Mouse (Mus musculus): ENCODE measurements around the gene Pank1. TPM values are rescaled to one million over a fixed set of nuclear protein-coding genes. Genes with fewer than 3 reads are reported as not detected.
A peak's percentile ranks its signal among the peaks of the same experiment; 100 is the strongest.

Gene Pank1
- polyA plus RNA-seq, 1 experiment from 2014 or later, result 14.1 TPM

- Histone ChIP-seq H3K36me3 (ENCODE audit: control insufficient read depth, insufficient read depth, low read length) (no peaks in the 10 kb centered on the region), H3K27me3 (ENCODE audit: control insufficient read depth, insufficient read depth, low read length) (no peaks in the 10 kb centered on the region), H3K4me3 (ENCODE audit: low read depth, low read length) (no peak overlapping the region), H3K27ac (ENCODE audit: low read depth, low read length) (no peak overlapping the region), H3K9me3 (ENCODE audit: control insufficient read depth, low read length) (no peaks in the 10 kb centered on the region), H3K4me1 (ENCODE audit: control insufficient read depth, insufficient read depth, low read length) (no peaks in the 10 kb centered on the region), H3K4me2 (ENCODE audit: low read depth, low read length) (no peak overlapping the region), H3K9ac (replicated peaks; ENCODE audit: low read depth, low read length) (no peak overlapping the region)
- WGBS, result 88% methylated on average over 5 of the region's 5 CpGs
- no peak for ATAC-seq (ENCODE audit: low read depth)
Measured at GRCm38 (mm10) chr19:34819577-34820170, 59.6 kb downstream of the Pank1 start.

GRCm38 (mm10) chr19:34815371-34815770 lies 63.9 kb downstream of the Pank1 start:
- H3K9ac ChIP-seq (replicated peaks; ENCODE audit: low read depth, low read length), result no peak overlapping the region
- 92% methylated on average over 4 of the region's 4 CpGs for WGBS

GRCm38 (mm10) chr19:34814696-34815095 lies 64.6 kb downstream of the Pank1 start:
- Histone ChIP-seq H3K27me3 (ENCODE audit: control insufficient read depth, insufficient read depth, low read length) (no peaks in the 10 kb centered on the region), H3K4me3 (ENCODE audit: low read depth, low read length) (no peak overlapping the region), H3K4me2 (ENCODE audit: low read depth, low read length) (no peak overlapping the region), H3K9me3 (ENCODE audit: control insufficient read depth, low read length) (no peaks in the 10 kb centered on the region), H3K27ac (ENCODE audit: low read depth, low read length) (no peak overlapping the region), H3K4me1 (ENCODE audit: control insufficient read depth, insufficient read depth, low read length) (no peaks in the 10 kb centered on the region), H3K9ac (replicated peaks; ENCODE audit: low read depth, low read length) (no peak overlapping the region), H3K36me3 (ENCODE audit: control insufficient read depth, insufficient read depth, low read length) (no peaks in the 10 kb centered on the region)
- WGBS, result 49% methylated on average over 4 of the region's 4 CpGs
- ATAC-seq (ENCODE audit: low read depth), result peak; percentile 49

More at GRCm38 (mm10) chr19:34815371-34815770, 63.9 kb downstream of the Pank1 start:
- Histone ChIP-seq H3K27me3 (ENCODE audit: control insufficient read depth, insufficient read depth, low read length) (no peaks in the 10 kb centered on the region), H3K4me3 (ENCODE audit: low read depth, low read length) (no peak overlapping the region), H3K9me3 (ENCODE audit: control insufficient read depth, low read length) (no peaks in the 10 kb centered on the region), H3K4me2 (ENCODE audit: low read depth, low read length) (no peak overlapping the region), H3K4me1 (ENCODE audit: control insufficient read depth, insufficient read depth, low read length) (no peaks in the 10 kb centered on the region), H3K27ac (ENCODE audit: low read depth, low read length) (no peak overlapping the region), H3K36me3 (ENCODE audit: control insufficient read depth, insufficient read depth, low read length) (no peaks in the 10 kb centered on the region)
- no peak for ATAC-seq (ENCODE audit: low read depth)

- Histone ChIP-seq H3K4me1 (ENCODE audit: control insufficient read depth, insufficient read depth, low read length) (no peaks in the 10 kb centered on the region), H3K4me3 (ENCODE audit: low read depth, low read length) (no peak overlapping the region), H3K4me2 (ENCODE audit: low read depth, low read length) (no peak overlapping the region), H3K9ac (replicated peaks; ENCODE audit: low read depth, low read length) (no peak overlapping the region), H3K36me3 (ENCODE audit: control insufficient read depth, insufficient read depth, low read length) (no peaks in the 10 kb centered on the region), H3K9me3 (ENCODE audit: control insufficient read depth, low read length) (no peaks in the 10 kb centered on the region), H3K27me3 (ENCODE audit: control insufficient read depth, insufficient read depth, low read length) (no peaks in the 10 kb centered on the region), H3K27ac (ENCODE audit: low read depth, low read length) (no peak overlapping the region)
- no peak for ATAC-seq (ENCODE audit: low read depth)
- 90% methylated on average over 6 of the region's 6 CpGs for WGBS
Measured at GRCm38 (mm10) chr19:34813961-34814360, 65.3 kb downstream of the Pank1 start.

GRCm38 (mm10) chr19:34813533-34813932 lies 65.7 kb downstream of the Pank1 start:
- ATAC-seq (ENCODE audit: low read depth), result no peak
- H3K4me2 ChIP-seq (ENCODE audit: low read depth, low read length), result no peak overlapping the region

GRCm38 (mm10) chr19:34812711-34813110 lies 66.5 kb downstream of the Pank1 start:
- Histone ChIP-seq H3K27me3 (ENCODE audit: control insufficient read depth, insufficient read depth, low read length) (no peaks in the 10 kb centered on the region), H3K4me1 (ENCODE audit: control insufficient read depth, insufficient read depth, low read length) (no peaks in the 10 kb centered on the region), H3K27ac (ENCODE audit: low read depth, low read length) (no peak overlapping the region), H3K9ac (replicated peaks; ENCODE audit: low read depth, low read length) (no peak overlapping the region), H3K9me3 (ENCODE audit: control insufficient read depth, low read length) (no peaks in the 10 kb centered on the region), H3K4me3 (ENCODE audit: low read depth, low read length) (no peak overlapping the region), H3K36me3 (ENCODE audit: control insufficient read depth, insufficient read depth, low read length) (no peaks in the 10 kb centered on the region), H3K4me2 (ENCODE audit: low read depth, low read length) (no peak overlapping the region)
- WGBS, result 92% methylated on average over 4 of the region's 4 CpGs
- no peak for ATAC-seq (ENCODE audit: low read depth)

More at GRCm38 (mm10) chr19:34813533-34813932, 65.7 kb downstream of the Pank1 start:
- Histone ChIP-seq H3K9ac (replicated peaks; ENCODE audit: low read depth, low read length) (no peak overlapping the region), H3K36me3 (ENCODE audit: control insufficient read depth, insufficient read depth, low read length) (no peaks in the 10 kb centered on the region), H3K27ac (ENCODE audit: low read depth, low read length) (no peak overlapping the region), H3K4me3 (ENCODE audit: low read depth, low read length) (no peak overlapping the region), H3K9me3 (ENCODE audit: control insufficient read depth, low read length) (no peaks in the 10 kb centered on the region), H3K4me1 (ENCODE audit: control insufficient read depth, insufficient read depth, low read length) (no peaks in the 10 kb centered on the region), H3K27me3 (ENCODE audit: control insufficient read depth, insufficient read depth, low read length) (no peaks in the 10 kb centered on the region)
- WGBS, result 90% methylated on average over 2 of the region's 2 CpGs

- Histone ChIP-seq H3K27ac (ENCODE audit: low read depth, low read length) (no peak overlapping the region), H3K4me3 (ENCODE audit: low read depth, low read length) (no peak overlapping the region), H3K9ac (replicated peaks; ENCODE audit: low read depth, low read length) (no peak overlapping the region), H3K27me3 (ENCODE audit: control insufficient read depth, insufficient read depth, low read length) (no peaks in the 10 kb centered on the region), H3K4me2 (ENCODE audit: low read depth, low read length) (no peak overlapping the region), H3K9me3 (ENCODE audit: control insufficient read depth, low read length) (no peaks in the 10 kb centered on the region), H3K4me1 (ENCODE audit: control insufficient read depth, insufficient read depth, low read length) (no peaks in the 10 kb centered on the region), H3K36me3 (ENCODE audit: control insufficient read depth, insufficient read depth, low read length) (no peaks in the 10 kb centered on the region)
- 93% methylated on average over 5 of the region's 5 CpGs for WGBS
- no peak for ATAC-seq (ENCODE audit: low read depth)
Measured at GRCm38 (mm10) chr19:34807173-34807572, 72.1 kb downstream of the Pank1 start.

GRCm38 (mm10) chr19:34805071-34805470 lies 74.2 kb downstream of the Pank1 start:
- WGBS, result 87% methylated on average over 2 of the region's 2 CpGs
- H3K4me1 ChIP-seq (ENCODE audit: control insufficient read depth, insufficient read depth, low read length), result no peaks in the 10 kb centered on the region

GRCm38 (mm10) chr19:34804531-34804930 lies 74.7 kb downstream of the Pank1 start:
- Histone ChIP-seq H3K4me3 (ENCODE audit: low read depth, low read length) (no peak overlapping the region), H3K9ac (replicated peaks; ENCODE audit: low read depth, low read length) (no peak overlapping the region), H3K4me1 (ENCODE audit: control insufficient read depth, insufficient read depth, low read length) (no peaks in the 10 kb centered on the region), H3K27me3 (ENCODE audit: control insufficient read depth, insufficient read depth, low read length) (no peaks in the 10 kb centered on the region), H3K36me3 (ENCODE audit: control insufficient read depth, insufficient read depth, low read length) (no peaks in the 10 kb centered on the region), H3K9me3 (ENCODE audit: control insufficient read depth, low read length) (no peaks in the 10 kb centered on the region), H3K4me2 (ENCODE audit: low read depth, low read length) (no peak overlapping the region), H3K27ac (ENCODE audit: low read depth, low read length) (no peak overlapping the region)
- 91% methylated on average over 2 of the region's 2 CpGs for WGBS
- no peak for ATAC-seq (ENCODE audit: low read depth)

More at GRCm38 (mm10) chr19:34805071-34805470, 74.2 kb downstream of the Pank1 start:
- no peaks in the 10 kb centered on the region for H3K9me3 ChIP-seq (ENCODE audit: control insufficient read depth, low read length)
- H3K36me3 ChIP-seq (ENCODE audit: control insufficient read depth, insufficient read depth, low read length), result no peaks in the 10 kb centered on the region
- H3K4me3 ChIP-seq (ENCODE audit: low read depth, low read length), result no peak overlapping the region
- no peak overlapping the region for H3K9ac ChIP-seq (replicated peaks; ENCODE audit: low read depth, low read length)
- H3K27ac ChIP-seq (ENCODE audit: low read depth, low read length), result no peak overlapping the region
- no peaks in the 10 kb centered on the region for H3K27me3 ChIP-seq (ENCODE audit: control insufficient read depth, insufficient read depth, low read length)
- no peak overlapping the region for H3K4me2 ChIP-seq (ENCODE audit: low read depth, low read length)
- ATAC-seq (ENCODE audit: low read depth), result no peak

Measured in neural tube, embryonic 14.5 days (tissue).